Mouse (Mus musculus) thymus, adult 2 months (tissue): ENCODE data around the gene Ptpn20. TPM values are rescaled to one million over a fixed set of nuclear protein-coding genes. Genes with fewer than 3 reads are reported as not detected.

Experiments used
- DNase-seq: peaks from one replicate; pipeline ENCODE4 v3.0.0; 2021
- H3K27ac ChIP-seq: fragments of 200-500 bp; 2 replicates; pipeline ENCODE4 v1.5.1; 2012; ENCODE audit warnings: low read length, control low read depth; ENCODE audit not compliant: control insufficient read depth, insufficient read depth
- H3K27me3 ChIP-seq: fragments of 200-500 bp; 2 replicates; pipeline ENCODE4 v1.6.1; 2012; ENCODE audit warnings: mild to moderate bottlenecking, low read length, moderate library complexity, mixed read lengths; ENCODE audit not compliant: control insufficient read depth, insufficient read depth
- H3K36me3 ChIP-seq: fragments of 200-500 bp; 2 replicates; pipeline ENCODE4 v1.6.1; 2012; ENCODE audit warnings: mild to moderate bottlenecking, low read length, moderate library complexity; ENCODE audit not compliant: control insufficient read depth, insufficient read depth
- H3K4me1 ChIP-seq: fragments of 200-500 bp; replicated peaks from 2 replicates; pipeline ENCODE4 v1.6.1; 2012; ENCODE audit warnings: low read length; ENCODE audit not compliant: control insufficient read depth, insufficient read depth
- H3K4me3 ChIP-seq: fragments of 200-500 bp; 2 replicates; pipeline ENCODE4 v1.5.1; 2012; ENCODE audit warnings: mild to moderate bottlenecking, low read length, control low read depth, moderate library complexity; ENCODE audit not compliant: control insufficient read depth, insufficient read depth
- CTCF ChIP-seq: fragments of 200-500 bp; IDR thresholded peaks from 2 replicates; pipeline ENCODE4 v1.5.1; 2012; ENCODE audit warnings: mild to moderate bottlenecking, control low read depth, low read length, moderate library complexity, borderline replicate concordance; ENCODE audit not compliant: control insufficient read depth, poor library complexity, insufficient read depth; ENCODE audit errors: extremely low read depth
- POLR2A ChIP-seq: fragments of 200-500 bp; IDR thresholded peaks from 2 replicates; pipeline ENCODE4 v1.6.1; 2012; ENCODE audit warnings: mild to moderate bottlenecking, low read length, control low read depth, moderate library complexity; ENCODE audit not compliant: control insufficient read depth, poor library complexity, insufficient read depth; ENCODE audit errors: extremely low read depth
- WGBS: fragments of 180-500 bp; shearing (Covaris S2); methylation state at CpG from one replicate; pipeline ENCODE4 v1.1.7; 2018; 5-methylcytosine and 5-hydroxymethylcytosine counted together
- polyA plus RNA-seq: library from polyadenylated mRNA; depleted of rRNA; stranded (reverse); fragments of >200 nt; gene quantifications from 2 replicates; pipeline ENCODE4 v1.2.3, GENCODE M21; 2012

Ptpn20 gene
- polyA plus RNA-seq, 1 experiment = not detected

GRCm38 (mm10) chr14:33669891-33670290 is 80.9 kb downstream of the Ptpn20 start:
- no peaks in the 10 kb centered on the region for H3K36me3 ChIP-seq
- DNase-seq = no peak
- H3K27ac ChIP-seq = no peak overlapping the region
- no peak for TF ChIP-seq CTCF
- TF ChIP-seq POLR2A = no peak
- no peak overlapping the region for H3K4me3 ChIP-seq
- H3K4me1 ChIP-seq = no peaks in the 10 kb centered on the region
- no peaks in the 10 kb centered on the region for H3K27me3 ChIP-seq
- WGBS = 92% methylated on average over 11 of the region's 11 CpGs

GRCm38 (mm10) chr14:33673350-33674087 is 84.5 kb downstream of the Ptpn20 start:
- H3K4me3 ChIP-seq = no peak overlapping the region
- H3K27me3 ChIP-seq = no peaks in the 10 kb centered on the region
- H3K27ac ChIP-seq = no peak overlapping the region
- no peak for TF ChIP-seq POLR2A
- no peak for TF ChIP-seq CTCF
- 80% methylated on average over 5 of the region's 5 CpGs for WGBS
- H3K36me3 ChIP-seq = no peaks in the 10 kb centered on the region
- no peak for DNase-seq
- H3K4me1 ChIP-seq = no peaks in the 10 kb centered on the region

- no peaks in the 10 kb centered on the region for H3K27me3 ChIP-seq
- 97% methylated on average over 6 of the region's 6 CpGs for WGBS
- H3K36me3 ChIP-seq = no peaks in the 10 kb centered on the region
- H3K4me1 ChIP-seq = no peaks in the 10 kb centered on the region
- TF ChIP-seq CTCF = no peak
- no peak for DNase-seq
- H3K27ac ChIP-seq = no peak overlapping the region
- H3K4me3 ChIP-seq = no peak overlapping the region
Observed at GRCm38 (mm10) chr14:33677996-33678395, 89.0 kb downstream of the Ptpn20 start.

GRCm38 (mm10) chr14:33678740-33679139 is 89.7 kb downstream of the Ptpn20 start:
- no peak for TF ChIP-seq CTCF
- no peak for TF ChIP-seq POLR2A
- 94% methylated on average over 3 of the region's 3 CpGs for WGBS
- Histone ChIP-seq H3K4me1 (no peaks in the 10 kb centered on the region), H3K36me3 (no peaks in the 10 kb centered on the region), H3K27me3 (no peaks in the 10 kb centered on the region), H3K4me3 (no peak overlapping the region), H3K27ac (no peak overlapping the region)
- DNase-seq = no peak

GRCm38 (mm10) chr14:33680621-33681020 is 91.6 kb downstream of the Ptpn20 start:
- WGBS = 91% methylated on average over 6 of the region's 6 CpGs
- Histone ChIP-seq H3K4me3 (no peak overlapping the region), H3K27me3 (no peaks in the 10 kb centered on the region), H3K36me3 (no peaks in the 10 kb centered on the region), H3K4me1 (no peaks in the 10 kb centered on the region), H3K27ac (no peak overlapping the region)
- DNase-seq = no peak
- TF ChIP-seq POLR2A (no peak), CTCF (no peak)

- no peak for DNase-seq
- H3K4me1 ChIP-seq = no peaks in the 10 kb centered on the region
- no peak overlapping the region for H3K4me3 ChIP-seq
- H3K27ac ChIP-seq = no peak overlapping the region
- no peaks in the 10 kb centered on the region for H3K36me3 ChIP-seq
- TF ChIP-seq POLR2A (no peak), CTCF (no peak)
- WGBS = 91% methylated on average over 2 of the region's 2 CpGs
- H3K27me3 ChIP-seq = no peaks in the 10 kb centered on the region
Observed at GRCm38 (mm10) chr14:33682768-33683167, 93.8 kb downstream of the Ptpn20 start.

- no peak for TF ChIP-seq POLR2A
- no peak for TF ChIP-seq CTCF
- no peak for DNase-seq
- no peaks in the 10 kb centered on the region for H3K36me3 ChIP-seq
- no peaks in the 10 kb centered on the region for H3K27me3 ChIP-seq
- no peak overlapping the region for H3K4me3 ChIP-seq
- no peak overlapping the region for H3K27ac ChIP-seq
- WGBS = 35% methylated on average over 13 of the region's 13 CpGs
- H3K4me1 ChIP-seq = no peaks in the 10 kb centered on the region
Observed at GRCm38 (mm10) chr14:33683701-33684100, 94.7 kb downstream of the Ptpn20 start.
